Comparison of ENCODE assay signal across 8 mouse cellular contexts in genomic region chr8:115618049-115618760, GRCm38 (mm10).
DNase-seq lines count a peak whose midpoint lies in the region; ATAC-seq and TF ChIP-seq lines count a peak whose summit lies in the region.

No protein-coding gene starts in this region.

- H3K36me3 ChIP-seq in kidney, adult 2 months (ENCODE audit: control insufficient read depth, insufficient read depth, low read length), result no peaks in the 10 kb centered on the region
- no peaks in the 10 kb centered on the region for H3K36me3 ChIP-seq in kidney, embryonic 15.5 days
- no peaks in the 10 kb centered on the region for H3K36me3 ChIP-seq in lung, postnatal 0 days (ENCODE audit: insufficient read depth, low read length)
- no peaks in the 10 kb centered on the region for H3K36me3 ChIP-seq in intestine, postnatal 0 days (ENCODE audit: control insufficient read depth, insufficient read depth)
- no peaks in the 10 kb centered on the region for H3K36me3 ChIP-seq in forebrain, embryonic 15.5 days

- no peaks in the 10 kb centered on the region for H3K9me3 ChIP-seq in kidney, embryonic 15.5 days (replicated peaks)
- H3K9me3 ChIP-seq in lung, postnatal 0 days (ENCODE audit: low read length), result no peaks in the 10 kb centered on the region
- no peaks in the 10 kb centered on the region for H3K9me3 ChIP-seq in intestine, postnatal 0 days (ENCODE audit: control insufficient read depth)
- H3K9me3 ChIP-seq in forebrain, embryonic 15.5 days, result no peaks in the 10 kb centered on the region

- no peak overlapping the region for H3K9ac ChIP-seq in kidney, embryonic 15.5 days
- H3K9ac ChIP-seq in lung, postnatal 0 days (replicated peaks; ENCODE audit: low read depth), result no peak overlapping the region
- no peak overlapping the region for H3K9ac ChIP-seq in intestine, postnatal 0 days (ENCODE audit: low read depth, low read length)
- H3K9ac ChIP-seq in forebrain, embryonic 15.5 days (replicated peaks), result no peak overlapping the region

- WGBS in kidney, adult 2 months, result 65% methylated on average over 13 of the region's 13 CpGs
- WGBS in kidney, embryonic 15.5 days, result 67% methylated on average over 13 of the region's 13 CpGs
- WGBS in lung, postnatal 0 days, result 70% methylated on average over 13 of the region's 13 CpGs
- 69% methylated on average over 13 of the region's 13 CpGs for WGBS in intestine, postnatal 0 days
- 84% methylated on average over 13 of the region's 13 CpGs for WGBS in forebrain, embryonic 15.5 days

- H3K27me3 ChIP-seq in kidney, adult 2 months (replicated peaks; ENCODE audit: control insufficient read depth, insufficient read depth, low read length), result no peaks in the 10 kb centered on the region
- H3K27me3 ChIP-seq in kidney, embryonic 15.5 days, result no peaks in the 10 kb centered on the region
- H3K27me3 ChIP-seq in lung, postnatal 0 days (replicated peaks; ENCODE audit: insufficient read depth, low read length), result no peaks in the 10 kb centered on the region
- H3K27me3 ChIP-seq in intestine, postnatal 0 days (replicated peaks; ENCODE audit: control insufficient read depth, insufficient read depth, low read length), result no peaks in the 10 kb centered on the region
- no peaks in the 10 kb centered on the region for H3K27me3 ChIP-seq in forebrain, embryonic 15.5 days

- peak; percentile 27 for DNase-seq in kidney, adult 2 months
- DNase-seq in lung, postnatal 0 days (ENCODE audit: low spot score), result peak; percentile 18
- DNase-seq in thymus, postnatal 25 days, result peak; percentile 73

- no peak overlapping the region for H3K27ac ChIP-seq in kidney, adult 2 months (ENCODE audit: insufficient read depth, low read depth, low read length)
- no peak overlapping the region for H3K27ac ChIP-seq in kidney, embryonic 15.5 days
- H3K27ac ChIP-seq in lung, postnatal 0 days (ENCODE audit: low read length), result no peak overlapping the region
- no peak overlapping the region for H3K27ac ChIP-seq in intestine, postnatal 0 days (ENCODE audit: low read depth, low read length)
- no peak overlapping the region for H3K27ac ChIP-seq in forebrain, embryonic 15.5 days (replicated peaks)

- no peak for TF ChIP-seq EP300 in lung, postnatal 0 days (IDR thresholded peaks at IDR 0.05)

- no peaks in the 10 kb centered on the region for H3K4me1 ChIP-seq in kidney, adult 2 months (ENCODE audit: control insufficient read depth, insufficient read depth, low read length)
- 0 out of 2 replicates have a peak, but pooled peaks cover 2% of the 10 kb centered on the region for H3K4me1 ChIP-seq in kidney, embryonic 15.5 days
- H3K4me1 ChIP-seq in lung, postnatal 0 days (ENCODE audit: insufficient read depth, low read depth, low read length), result no peaks in the 10 kb centered on the region
- H3K4me1 ChIP-seq in intestine, postnatal 0 days (replicated peaks; ENCODE audit: control insufficient read depth, insufficient read depth, low read length), result no peaks in the 10 kb centered on the region
- no peaks in the 10 kb centered on the region for H3K4me1 ChIP-seq in forebrain, embryonic 15.5 days

- TF ChIP-seq POLR2A in kidney, adult 2 months (IDR thresholded peaks at IDR 0.05; ENCODE audit: low read depth, low read length), result no peak

- no peak for ATAC-seq in kidney, embryonic 15.5 days (replicated peaks; ENCODE audit: low FRiP score)
- ATAC-seq in CD4-positive, CD25-positive, alpha-beta regulatory T cell, adult 4 months, result peak; percentile 98
- ATAC-seq in granulocyte monocyte progenitor cell, adult 5-6 weeks (replicated peaks; ENCODE audit: poor library complexity, severe bottlenecking), result peak; percentile 91
- ATAC-seq in lung, postnatal 0 days, result no peak
- no peak for ATAC-seq in intestine, postnatal 0 days
- ATAC-seq in forebrain, embryonic 15.5 days (replicated peaks), result no peak

- no peak for TF ChIP-seq CTCF in kidney, adult 2 months (conservative IDR thresholded peaks at IDR 0.05; ENCODE audit: insufficient read depth, insufficient read length, low read depth, low read length)
- no peak for TF ChIP-seq CTCF in lung, postnatal 0 days (IDR thresholded peaks at IDR 0.05)
- no peak for TF ChIP-seq CTCF in intestine, postnatal 0 days (IDR thresholded peaks at IDR 0.05; ENCODE audit: low read depth)

- no peak overlapping the region for H3K4me3 ChIP-seq in kidney, adult 2 months (ENCODE audit: insufficient read depth, low read depth, low read length)
- no peak overlapping the region for H3K4me3 ChIP-seq in kidney, embryonic 15.5 days (replicated peaks)
- H3K4me3 ChIP-seq in lung, postnatal 0 days (ENCODE audit: low read depth, low read length), result no peak overlapping the region
- no peak overlapping the region for H3K4me3 ChIP-seq in intestine, postnatal 0 days (ENCODE audit: low read depth, low read length)
- no peak overlapping the region for H3K4me3 ChIP-seq in forebrain, embryonic 15.5 days

- H3K4me2 ChIP-seq in kidney, embryonic 15.5 days, result no peak overlapping the region
- no peak overlapping the region for H3K4me2 ChIP-seq in lung, postnatal 0 days (replicated peaks; ENCODE audit: low read depth, low read length)
- H3K4me2 ChIP-seq in intestine, postnatal 0 days (replicated peaks; ENCODE audit: low read depth), result no peak overlapping the region
- no peak overlapping the region for H3K4me2 ChIP-seq in forebrain, embryonic 15.5 days (replicated peaks)

Comparison
In these comparisons a context has a peak if more than half of its experiments do, and no peak if none do; other contexts are left out.
1. DNase-seq: peak in every context shown above with its lines; median percentile 73 in thymus, postnatal 25 days; 27 in kidney, adult 2 months; 18 in lung, postnatal 0 days.
2. ATAC-seq: peak in CD4-positive, CD25-positive, alpha-beta regulatory T cell, adult 4 months (single experiment) and granulocyte monocyte progenitor cell, adult 5-6 weeks (single experiment); none in kidney, embryonic 15.5 days (single experiment), lung, postnatal 0 days (single experiment), intestine, postnatal 0 days (single experiment) and forebrain, embryonic 15.5 days (single experiment).